Mouse (Mus musculus) embryonic fibroblast, embryonic 13.5 days (primary cell): Measurements from ENCODE around the gene Apol9b.

Experiments
- CTCF ChIP-seq: IDR thresholded peaks from 2 replicates; pipeline ENCODE4 v1.5.1; 2011; ENCODE audit warnings: mild to moderate bottlenecking, control low read depth, low read length, moderate library complexity, borderline replicate concordance; ENCODE audit not compliant: insufficient read depth
- POLR2A ChIP-seq: IDR thresholded peaks from 2 replicates; pipeline ENCODE4 v1.6.1; 2011; ENCODE audit warnings: low read depth, mild to moderate bottlenecking, control low read depth, low read length, moderate library complexity

DNA sequence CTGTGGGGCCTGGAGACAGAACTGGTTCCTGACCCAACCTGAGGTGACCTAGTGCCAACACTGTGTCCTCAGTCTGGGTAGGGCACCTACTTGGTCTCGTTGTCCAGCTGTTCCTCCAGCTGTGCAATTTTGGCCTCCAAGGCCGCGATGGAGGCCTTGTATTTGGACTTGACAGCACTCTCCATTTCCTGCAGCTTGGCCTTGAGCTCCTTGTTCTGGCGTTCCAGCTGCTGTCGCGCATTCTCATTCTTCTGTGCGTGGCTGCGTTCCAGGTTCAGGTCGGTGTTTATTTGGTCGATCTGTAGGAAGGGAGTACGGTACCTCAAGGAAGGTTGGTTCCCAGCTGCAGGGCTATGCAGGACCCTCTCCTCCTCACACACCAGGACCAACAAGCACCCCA lies 34.9 kb downstream of the Apol9b start:
- TF ChIP-seq CTCF (no peak), POLR2A (no peak)
